Mouse (Mus musculus) CD4-positive helper T cell, adult 2 months (primary cell): Measurements from ENCODE around the gene Rabgap1l.
"Not testable (repeated sequence)": the region's sequence is repeated elsewhere in the genome, so short reads cannot be mapped to it uniquely, and the experiment has no call there.

Experiments
- DNase-seq: peaks from one replicate; pipeline ENCODE4 v3.0.0-alpha.2; 2012; ENCODE audit warnings: low read depth, missing footprints, low spot score

The Rabgap1l gene

DNA sequence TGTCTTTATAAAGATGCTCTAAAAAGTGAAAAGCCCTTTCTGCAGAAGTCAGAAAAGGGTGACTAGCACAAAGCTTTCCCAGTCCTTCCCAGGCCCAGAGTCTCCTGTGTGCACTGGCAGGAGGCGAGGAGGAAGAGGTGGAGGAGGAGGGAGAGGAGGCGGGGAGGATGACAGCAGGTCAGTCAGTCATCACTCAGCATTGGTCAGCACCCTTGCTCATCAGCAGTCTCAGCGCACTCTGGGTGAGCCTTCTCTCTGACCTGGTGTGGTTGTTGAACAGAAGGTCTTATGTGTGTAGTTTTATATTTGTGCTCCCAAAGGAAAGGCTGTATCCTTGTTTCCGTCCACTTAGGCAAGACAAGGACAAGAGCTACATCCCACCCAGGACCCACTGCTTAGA, 508.8 kb downstream of the Rabgap1l start:
- DNase-seq, result no peak

DNA sequence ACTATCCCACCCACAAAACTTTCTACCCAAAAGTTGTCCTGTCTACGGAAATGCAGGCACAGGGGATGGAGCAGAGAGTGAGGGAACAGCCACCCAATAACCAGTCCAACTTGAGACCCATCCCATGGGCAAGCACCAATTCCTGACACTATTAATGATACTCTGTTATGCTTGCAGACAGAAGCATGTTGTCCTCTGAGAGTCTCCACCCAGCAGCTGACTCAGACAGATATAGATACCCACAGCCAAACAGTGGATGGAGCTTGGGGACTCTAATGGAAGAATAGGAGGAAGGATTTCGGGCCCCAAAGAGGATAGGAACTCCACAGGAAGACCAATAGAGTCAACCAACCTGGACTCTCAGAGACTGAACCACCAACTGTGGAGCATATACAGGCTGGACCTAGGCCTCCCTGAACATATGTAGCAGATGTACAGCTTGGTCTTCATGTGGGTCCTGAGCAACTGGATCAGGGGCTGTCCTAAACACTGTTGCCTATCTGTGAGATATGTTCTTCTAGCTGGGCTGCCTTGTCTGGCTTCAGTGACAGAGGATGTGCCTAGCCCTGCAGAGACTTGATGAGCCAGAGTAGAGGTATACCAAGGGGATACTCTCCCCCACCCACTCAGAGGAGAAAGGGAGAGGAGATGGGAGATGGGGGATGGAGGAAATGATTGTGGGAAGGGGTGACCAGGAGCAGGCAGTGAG, 510.7 kb downstream of the Rabgap1l start:
- not testable (repeated sequence) for DNase-seq

DNA sequence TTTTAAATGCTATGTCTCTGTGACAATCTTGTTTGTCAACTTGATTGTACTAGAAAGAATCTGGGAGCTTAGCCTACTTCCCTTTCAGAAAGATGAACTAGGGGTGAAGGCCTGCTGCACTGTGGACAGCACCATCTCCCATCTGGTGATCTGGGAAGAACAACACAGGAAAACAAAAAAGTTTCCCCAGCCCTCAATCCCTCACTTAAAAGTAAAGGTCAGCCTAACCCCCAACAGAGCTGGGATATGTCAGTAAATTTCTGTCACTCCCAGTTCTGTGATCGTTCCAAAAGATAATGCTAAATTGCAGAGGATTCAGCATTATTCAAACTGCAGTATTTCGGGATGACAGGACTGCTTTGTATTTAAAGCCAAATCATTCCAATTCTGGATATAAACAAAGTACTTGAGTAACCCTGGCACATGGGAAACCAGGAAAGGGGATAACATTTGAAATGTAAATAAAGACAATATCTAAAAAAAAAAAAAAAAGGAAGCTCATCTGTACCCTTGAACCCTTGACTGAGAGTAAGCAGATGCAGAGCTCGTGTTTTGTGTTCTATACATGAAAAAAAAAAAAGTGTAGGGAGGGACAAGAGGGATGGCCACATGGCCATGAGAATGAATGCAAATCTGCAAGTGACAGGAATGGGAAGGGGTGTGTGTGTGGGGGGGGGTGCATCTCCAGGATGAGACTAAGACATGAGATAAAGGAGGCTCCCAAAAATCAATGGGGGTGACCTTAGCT, 511.5 kb downstream of the Rabgap1l start:
- DNase-seq, result no peak

DNA sequence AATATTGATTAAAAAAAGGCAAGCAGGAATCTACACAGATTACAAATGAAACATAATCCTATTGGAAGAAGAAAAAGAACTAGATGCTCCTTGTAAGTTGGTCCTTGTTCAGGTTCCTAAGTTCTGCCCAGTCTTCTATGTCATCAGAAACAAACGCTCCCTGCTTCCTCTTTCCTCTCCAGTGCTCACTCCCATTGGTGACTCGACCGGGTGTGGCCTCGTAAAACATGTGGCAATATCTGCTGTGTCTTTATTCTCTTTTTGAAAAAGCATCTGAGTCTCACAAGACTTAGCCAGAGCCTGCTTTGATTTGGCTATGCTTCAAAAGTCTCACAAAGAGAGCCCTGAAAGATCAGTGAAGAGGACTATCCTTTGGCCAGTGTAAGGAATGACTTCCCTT, 512.4 kb downstream of the Rabgap1l start:
- DNase-seq, result no peak

DNA sequence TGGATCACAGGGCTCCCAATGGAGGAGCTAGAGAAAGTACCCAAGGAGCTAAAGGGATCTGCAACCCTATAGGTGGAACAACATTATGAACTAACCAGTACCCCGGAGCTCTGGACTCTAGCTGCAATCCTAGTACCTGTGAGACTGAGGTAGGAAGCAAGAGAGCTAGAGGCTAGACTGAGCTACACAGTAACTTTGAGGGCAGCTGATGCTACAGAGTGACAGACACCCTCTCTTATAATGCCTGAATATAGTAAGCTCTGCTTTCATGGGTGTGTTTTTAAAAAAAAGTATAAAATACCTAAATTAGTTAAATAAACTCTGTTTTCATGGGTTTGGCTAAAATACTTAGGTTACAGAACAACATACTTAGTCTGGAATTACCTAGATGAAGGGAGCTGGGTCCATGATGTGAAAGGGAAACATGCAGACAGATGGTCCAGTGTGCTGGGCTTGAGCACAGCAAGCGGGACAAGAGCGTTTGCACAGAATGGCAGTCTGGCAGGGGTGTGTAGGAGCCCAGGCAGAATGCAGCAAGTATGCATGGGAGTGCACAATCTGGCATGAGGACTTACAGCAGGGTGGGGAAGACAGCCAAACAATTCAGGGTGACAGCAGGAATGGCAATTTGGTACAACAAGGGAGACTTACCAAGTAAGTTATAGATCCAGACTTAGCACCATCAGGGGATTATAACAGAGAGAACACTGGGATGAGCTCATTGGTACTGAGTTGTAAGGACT, 514.9 kb downstream of the Rabgap1l start:
- DNase-seq, result no peak

DNA sequence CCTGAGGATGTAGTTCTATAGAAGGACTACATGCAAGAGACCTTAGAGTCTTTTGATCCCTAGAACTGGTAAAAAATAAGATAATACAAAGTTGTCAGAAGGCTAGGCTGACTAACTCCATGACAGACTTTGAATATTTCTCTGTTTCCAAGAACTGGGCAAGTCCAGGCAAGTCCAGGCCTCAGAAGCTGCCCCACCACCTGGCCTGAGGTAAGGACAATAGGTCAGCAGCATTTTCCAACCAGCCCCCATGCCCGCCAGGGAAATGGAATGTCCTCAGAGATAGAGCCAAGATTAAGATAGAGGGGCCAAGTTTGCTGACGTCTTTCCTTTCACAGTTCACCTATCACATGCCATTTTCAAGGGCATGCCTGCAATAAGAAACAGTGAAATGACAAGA, 517.8 kb downstream of the Rabgap1l start:
- no peak for DNase-seq

DNA sequence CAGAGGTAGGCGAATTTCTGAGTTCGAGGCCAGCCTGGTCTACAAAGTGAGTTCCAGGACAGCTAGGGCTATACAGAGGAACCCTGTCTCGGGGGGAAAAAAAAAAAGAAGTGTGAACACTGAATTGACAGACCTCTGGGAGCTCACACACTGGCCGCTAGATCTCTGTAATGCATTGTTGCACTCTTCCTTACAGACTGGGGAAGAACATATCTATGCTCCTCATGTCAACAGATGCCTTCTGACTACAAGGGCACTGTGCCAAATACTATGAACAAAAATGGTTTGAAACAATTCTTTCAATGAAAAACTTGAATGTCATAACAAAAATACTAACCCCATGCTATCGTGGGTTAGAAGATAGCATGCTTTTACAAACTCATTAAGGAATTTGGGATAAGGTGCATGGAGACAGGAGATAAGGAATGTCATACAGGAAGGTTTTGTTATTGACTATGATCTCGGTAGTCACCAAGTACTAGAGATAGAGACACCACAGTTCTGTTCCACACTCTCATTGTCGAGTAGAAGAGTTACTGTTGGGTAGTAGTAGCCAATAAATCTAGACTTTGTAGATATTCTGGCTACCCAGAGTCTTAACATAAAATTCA, 519.8 kb downstream of the Rabgap1l start:
- DNase-seq, result no peak

DNA sequence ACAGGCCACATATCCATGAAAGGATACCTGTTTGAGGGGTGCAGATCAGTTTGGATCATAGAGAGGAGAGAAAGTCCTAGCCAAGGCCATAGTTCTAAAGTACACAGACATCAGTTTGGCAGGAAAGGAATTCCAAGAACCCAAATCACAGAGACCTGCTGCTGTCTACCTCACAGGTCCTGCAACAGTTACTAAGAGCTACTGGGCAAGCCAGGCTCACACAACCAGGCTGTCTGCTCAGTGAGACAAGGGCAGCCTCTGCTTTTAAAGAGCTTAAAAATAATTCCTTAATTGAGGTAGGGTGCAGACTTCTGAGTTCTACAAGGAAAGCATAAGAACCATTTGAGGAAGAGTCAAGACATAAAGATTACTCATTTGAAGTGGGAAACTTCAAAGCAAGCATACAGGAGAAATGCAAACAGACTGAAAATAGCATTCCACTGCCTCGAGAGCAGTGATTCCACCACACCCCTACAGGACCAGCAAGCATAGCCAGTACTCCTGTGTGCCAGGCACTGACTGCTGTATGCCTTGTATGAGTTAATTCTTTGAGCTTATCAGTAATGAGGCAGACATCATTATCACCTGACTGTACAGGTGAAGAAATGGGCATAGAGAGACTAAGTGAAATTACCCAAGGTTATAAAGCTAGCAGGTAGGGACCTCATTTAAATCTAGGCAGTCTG, 521.6 kb downstream of the Rabgap1l start:
- DNase-seq, result no peak

DNA sequence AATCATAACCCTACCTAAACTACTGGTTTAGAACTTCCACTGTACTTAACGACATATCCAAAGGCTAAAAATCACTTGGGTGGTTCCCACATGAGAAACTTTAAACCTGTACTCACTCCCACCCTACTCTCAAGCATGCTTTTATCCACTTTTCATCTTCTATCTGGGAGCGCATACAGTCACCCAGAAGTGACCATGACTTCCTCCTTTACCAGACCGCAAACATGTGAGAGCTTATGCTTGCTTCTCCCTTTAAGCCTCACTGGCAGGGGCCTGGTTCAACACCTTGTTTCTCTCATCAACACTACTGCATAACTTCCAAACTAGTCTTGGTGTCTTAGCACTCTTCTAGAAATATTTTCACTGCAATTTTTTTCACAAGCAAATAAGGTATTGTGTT, 524.7 kb downstream of the Rabgap1l start:
- no peak for DNase-seq

DNA sequence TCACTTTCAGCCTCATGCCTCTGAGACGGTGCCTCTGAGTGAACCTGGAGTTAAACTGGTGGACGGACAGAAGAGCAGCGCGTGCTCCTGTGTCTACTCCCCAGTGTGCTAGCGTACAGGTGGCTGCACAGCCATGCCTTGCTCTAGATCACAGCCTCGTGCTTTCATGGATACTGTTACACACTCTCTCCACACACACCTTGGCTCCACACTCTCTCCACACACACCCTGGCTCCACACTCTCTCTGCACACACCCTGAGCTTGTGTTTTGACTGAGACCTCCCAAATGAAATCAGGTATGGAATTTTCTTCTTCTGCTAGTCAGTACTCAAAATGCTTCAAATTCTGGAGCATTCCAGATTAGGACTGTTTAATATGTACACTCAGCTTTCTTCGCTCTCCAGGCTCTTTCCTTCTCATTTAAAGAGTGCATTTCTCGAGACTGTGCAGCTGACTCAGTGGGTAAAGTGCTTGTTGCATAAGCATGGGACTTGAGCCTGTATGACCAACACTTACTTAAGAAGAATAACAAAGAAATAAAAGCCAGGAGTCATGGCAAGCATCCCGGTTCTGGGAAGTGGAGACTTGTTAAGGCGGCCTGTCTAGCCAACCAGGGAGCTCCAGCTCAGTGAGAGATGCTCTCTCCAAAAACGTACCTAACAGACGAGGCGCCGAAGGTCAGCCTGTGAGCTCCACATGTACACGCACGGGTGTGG, 529.2 kb downstream of the Rabgap1l start:
- DNase-seq, result no peak

DNA sequence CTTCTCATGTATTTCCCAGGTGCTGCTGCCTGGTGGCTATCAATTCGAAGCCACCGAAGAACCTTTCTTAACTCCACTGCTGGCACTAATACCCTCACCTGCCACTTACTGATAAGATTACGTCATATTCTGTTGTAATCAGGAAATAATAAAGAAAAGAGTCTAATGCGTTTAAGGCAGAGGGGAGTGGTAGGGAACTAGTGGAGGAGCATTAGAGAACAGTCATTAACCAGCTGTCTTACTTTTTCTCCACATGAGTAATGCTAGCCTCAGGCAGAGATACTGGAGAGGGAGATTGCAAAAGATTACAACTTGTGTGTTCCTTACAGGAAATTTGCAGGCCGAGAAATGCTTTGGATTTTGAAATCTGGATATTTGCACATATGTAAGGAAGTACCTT, 530.0 kb downstream of the Rabgap1l start:
- no peak for DNase-seq

DNA sequence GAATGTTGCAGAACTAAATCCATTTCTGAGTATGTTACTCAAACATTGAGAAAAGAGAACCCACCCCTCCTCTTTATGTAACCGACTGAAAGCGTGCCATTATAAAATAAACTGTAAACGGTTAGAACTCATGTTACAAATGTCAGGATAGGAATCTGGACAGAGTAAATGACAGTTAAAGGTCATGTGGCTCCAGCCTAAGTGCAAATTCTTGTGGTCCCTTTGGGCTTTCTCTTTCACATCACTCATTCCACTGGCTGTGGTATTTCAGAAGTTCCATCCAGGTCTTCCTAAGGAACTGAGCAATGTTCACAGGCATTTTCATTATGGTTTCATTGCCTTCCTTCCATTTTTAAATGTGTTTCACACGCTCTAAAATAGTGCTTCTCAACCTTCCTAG, 530.6 kb downstream of the Rabgap1l start:
- DNase-seq, result no peak

DNA sequence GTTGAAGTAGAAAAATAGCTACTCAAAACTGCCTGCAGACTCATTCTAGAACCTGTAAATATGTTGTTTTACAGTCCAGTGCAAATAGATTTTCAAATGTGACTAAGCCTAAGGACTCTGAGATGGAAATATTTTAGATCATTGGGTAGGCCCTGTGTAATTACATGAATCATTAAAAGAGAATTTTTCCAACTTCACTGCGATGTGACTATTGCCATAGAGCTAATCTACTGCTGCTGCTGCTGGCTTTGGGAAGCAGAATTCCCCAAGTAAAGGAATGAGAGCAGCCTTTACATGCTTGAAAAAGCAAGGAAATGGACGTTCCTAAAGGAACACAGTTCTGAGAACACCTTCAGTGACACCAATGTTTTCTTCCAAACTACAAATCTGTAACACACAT, 531.2 kb downstream of the Rabgap1l start:
- DNase-seq, result no peak

DNA sequence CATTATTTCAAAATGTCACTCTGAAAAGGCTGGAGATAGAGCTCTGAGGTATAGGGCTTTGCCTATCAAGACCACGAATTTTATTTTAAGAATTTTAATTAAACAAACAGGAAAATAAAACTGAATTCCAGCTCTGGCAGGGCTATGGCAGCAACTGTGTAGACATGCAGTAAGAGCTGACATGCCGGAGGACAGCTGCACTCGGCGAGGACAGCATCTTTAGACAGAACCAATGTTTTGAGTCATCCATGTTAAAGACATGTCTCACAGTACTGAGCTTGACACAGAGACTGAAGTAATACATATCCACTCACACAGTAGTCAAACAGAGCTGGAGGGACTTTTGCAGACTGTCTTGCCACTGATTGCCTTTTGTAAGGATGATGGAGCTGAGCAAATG, 532.4 kb downstream of the Rabgap1l start:
- no peak for DNase-seq

DNA sequence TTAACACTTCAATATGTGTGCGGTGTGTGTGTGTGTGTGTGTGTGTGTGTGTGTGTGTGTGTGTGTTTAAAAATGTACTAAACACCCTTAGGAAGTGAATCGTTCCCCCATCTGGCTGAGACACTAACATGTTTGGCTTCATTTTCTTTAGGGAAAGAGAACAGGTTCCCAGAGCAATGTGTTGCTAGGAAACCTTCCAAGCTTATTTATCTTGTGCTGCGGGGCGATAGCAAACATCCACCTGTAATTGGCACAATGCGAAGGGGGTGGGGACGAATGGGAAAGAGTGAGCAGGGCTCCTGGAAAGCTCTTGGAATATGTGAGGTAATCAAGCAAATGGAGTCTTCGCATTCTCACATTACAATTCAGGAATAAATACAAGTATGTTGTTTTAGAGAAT, 533.1 kb downstream of the Rabgap1l start:
- DNase-seq, result no peak

DNA sequence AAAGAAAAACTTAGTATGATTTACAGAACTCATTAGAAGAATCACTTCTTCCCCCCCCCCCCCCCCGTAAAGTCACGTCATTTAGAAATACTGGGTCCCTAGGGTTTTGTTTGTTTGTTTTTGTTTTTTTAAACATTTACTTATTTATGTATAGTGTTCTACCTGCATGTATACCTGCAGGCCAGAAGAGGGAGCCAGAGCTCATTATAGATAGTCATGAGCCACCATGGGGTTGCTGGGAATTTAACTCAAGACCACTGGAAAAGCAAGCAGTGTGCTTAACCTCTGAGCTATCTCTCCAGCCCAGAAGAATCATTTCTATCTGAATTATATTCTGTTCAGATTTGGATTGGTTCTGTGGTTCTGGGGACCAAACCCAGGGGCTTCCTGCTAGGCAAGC, 539.9 kb downstream of the Rabgap1l start:
- DNase-seq, result no peak

DNA sequence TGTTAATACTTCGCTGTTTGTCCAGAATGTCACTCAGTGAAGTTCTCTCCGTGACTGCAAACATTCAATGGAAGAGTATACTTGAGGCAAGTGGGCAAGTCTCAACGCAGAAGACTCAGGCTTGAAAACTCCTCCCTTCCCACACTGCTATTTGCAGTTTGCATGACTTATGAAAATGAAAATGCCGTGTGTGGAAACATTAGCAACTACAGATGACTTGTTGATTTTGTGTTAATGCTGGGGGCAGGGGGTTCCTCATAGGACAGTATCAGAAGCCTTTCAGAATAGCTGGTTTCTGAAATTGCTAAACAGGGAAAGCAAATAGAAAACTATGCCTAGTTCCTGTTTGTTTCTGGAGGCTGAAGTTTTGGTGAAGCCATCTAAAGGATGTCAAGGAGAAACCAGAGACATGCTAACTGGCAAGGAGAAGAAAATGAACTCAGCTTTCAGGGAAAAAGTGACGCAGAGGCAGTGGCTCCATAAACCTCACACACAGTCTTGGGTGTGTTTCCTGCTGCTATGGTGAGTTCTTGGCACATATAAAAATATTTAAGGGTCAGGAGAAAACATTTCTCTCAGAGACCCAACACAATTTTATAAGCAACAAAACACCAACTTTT, 541.5 kb downstream of the Rabgap1l start:
- no peak for DNase-seq

DNA sequence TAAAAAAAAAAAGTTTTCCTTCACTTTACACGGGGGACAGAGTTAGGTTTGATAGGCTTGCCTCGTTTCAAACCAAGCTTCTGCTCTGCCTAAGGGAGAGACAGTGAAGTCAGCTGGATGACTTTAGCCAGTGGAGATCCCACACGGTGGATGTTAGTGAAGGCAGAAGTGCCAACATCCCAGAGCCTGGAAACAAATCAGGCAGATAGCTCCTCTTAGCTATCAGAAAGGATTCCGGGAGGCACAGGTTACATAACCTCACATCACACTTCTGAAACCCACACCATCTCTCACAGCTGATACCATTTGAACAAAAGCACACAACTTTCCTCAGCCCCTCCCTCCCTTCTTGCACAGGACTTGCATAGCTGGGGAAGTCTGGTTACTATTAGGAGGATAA, 542.2 kb downstream of the Rabgap1l start:
- DNase-seq, result no peak

DNA sequence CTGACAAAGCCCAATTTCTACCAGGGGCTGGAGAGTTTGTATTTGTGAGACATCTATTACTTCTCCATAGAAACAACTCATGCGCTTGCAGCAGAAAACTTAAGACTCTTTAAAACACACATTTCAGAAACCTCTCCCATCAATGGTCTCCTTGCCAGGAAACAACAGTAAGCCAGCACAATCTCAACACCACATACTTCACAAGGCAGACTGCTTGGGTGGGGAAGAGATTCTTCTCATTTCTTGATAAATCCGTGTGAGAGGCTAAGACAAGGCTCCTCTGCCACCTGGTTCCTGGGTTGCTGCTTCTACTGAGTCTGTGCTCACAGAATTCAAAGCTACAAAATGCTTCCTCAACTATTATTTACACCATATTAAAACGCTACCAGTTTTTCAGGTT, 543.2 kb downstream of the Rabgap1l start:
- DNase-seq, result no peak

DNA sequence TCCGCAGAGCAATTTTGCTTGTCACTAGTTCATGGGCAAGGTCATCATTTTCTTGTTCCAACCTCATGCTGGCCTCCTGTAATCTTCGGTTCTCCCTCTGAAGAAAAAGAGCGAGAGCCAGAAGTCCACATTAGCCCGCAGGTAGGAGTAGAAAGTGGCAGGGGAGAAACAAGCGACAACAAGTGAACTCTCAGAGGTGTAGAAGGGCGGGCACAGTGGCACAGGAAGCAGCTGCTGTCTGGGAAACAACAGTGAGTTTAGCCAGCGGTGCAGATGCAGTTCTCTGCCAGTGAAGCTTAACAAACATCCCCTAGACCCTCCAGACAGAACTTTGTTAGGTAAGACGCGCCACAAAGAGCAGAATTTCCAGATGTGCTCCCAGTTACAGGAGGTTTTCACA, 545.5 kb downstream of the Rabgap1l start:
- peak; percentile 55 for DNase-seq

DNA sequence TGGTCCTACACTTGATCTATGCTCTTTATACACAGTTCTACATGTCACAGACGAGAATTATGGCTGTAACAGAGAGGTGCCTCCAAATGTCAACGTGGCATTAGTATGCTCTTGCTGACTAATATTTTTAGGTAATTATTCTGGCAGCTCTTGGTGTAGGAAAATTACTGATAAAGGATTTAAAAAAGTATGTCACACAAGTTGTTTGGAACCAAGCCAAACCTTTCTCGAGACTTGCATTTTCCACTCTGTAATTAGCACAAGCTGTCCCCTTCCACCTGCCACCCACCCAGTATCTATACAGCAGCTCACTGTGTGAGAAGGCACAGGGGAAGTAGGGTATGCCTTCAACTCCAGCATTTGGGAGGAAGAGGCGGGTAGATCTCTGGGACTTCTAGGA, 546.2 kb downstream of the Rabgap1l start:
- DNase-seq, result peak; percentile 72
